Mouse (Mus musculus): Measurements from ENCODE around the gene Tfam.

The Tfam gene

DNA sequence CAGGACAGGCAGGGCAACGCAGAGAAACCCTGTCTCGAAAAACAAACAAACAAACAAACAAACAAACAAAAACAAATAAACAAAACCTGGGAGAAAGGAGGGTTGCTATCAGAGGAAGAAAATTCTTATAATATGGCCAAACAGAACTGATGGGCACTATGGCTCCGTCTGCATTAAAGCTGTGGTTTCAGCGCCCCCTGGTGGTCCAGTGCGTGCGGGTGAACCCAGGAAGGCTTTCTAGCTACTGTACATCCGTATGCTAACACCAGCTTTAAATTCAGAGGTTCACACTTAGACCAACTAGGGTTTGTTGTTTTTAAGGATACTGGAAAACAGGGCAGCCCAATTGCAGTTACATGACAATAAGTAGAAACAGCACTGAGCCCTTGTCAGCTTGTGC is 12.2 kb downstream of the Tfam start:
- in situ Hi-C loops (cut with MboI, MseI): loop anchor here (25.0 kb wide), 1 partner anchor 1864 kb away; the partner anchor contains the start of gene Cdk1

DNA sequence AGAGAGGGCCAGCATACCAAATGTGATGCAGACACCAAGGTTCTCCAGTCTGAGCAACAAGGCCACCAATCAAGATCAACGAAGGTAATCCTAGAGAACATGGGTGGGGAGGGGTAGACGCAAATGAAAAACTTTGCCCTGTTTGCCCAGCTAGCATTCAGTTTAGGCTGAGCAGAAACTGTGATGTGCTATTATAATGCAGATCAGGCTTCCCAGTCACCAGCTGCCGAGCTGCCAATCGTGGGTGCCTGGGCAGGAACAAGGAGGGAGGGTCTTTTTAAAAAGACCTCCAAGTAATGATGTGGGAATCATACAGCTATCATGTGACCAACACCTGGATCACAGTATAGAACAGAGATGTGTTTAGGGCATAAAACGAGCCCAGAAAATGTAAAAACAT is 15.0 kb downstream of the Tfam start:
- in situ Hi-C loops (cut with MboI, MseI): no loop called here

DNA sequence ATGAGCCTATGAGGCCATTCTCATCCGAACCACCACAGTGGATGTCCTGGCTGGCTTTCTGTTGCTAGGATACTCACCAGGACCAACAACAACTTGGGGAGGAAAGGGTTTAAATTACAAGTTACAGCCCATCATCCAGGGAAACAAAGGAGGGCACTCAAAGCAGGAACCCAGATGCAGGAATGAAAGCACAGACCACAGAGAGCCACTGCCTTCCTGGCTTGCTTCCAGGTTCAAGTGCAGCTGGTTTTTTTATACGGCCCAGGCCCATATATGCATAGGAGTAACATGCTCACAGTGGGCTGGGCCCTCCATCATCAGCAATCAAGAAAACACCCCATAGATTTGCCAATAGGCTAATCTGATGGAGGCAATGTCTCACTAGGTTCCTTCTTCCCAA is 15.4 kb downstream of the Tfam start:
- in situ Hi-C loops (cut with MboI, MseI): no loop called here

DNA sequence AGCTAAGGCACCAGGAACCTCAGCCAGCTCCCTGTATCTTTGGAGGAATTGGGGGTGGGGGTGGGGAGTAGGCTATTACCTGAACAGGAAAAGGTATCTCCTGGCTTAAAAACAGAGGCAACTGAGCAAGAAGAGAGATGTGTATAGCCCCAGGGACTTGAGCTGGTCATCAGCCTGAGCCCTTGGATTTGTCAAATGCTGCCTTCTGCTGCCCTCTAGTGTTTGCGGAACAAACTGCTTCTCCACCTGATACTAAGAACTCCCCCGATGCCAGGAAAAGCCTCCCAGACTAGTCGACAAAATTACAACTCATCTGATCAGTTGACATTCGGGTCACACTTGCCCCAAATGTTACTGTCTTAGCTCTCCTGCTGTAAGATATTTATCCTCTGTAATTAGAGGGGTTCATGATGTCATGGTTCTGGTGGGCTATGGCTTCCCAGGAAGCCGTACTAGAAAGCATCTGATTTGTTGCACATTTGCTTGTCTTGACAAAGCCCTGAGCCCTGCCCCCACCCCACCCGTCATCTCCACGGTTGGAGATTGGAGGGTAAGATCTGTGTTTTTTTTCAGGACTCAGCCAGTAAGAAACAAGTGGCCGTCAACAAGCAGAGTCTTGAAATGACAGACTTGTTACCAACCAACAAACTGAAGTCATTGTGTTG is 19.7 kb downstream of the Tfam start:
- in situ Hi-C loops (cut with MboI, MseI): loop anchor here (10.0 kb wide), 1 partner anchor 904 kb away; no protein-coding TSS in a partner anchor

DNA sequence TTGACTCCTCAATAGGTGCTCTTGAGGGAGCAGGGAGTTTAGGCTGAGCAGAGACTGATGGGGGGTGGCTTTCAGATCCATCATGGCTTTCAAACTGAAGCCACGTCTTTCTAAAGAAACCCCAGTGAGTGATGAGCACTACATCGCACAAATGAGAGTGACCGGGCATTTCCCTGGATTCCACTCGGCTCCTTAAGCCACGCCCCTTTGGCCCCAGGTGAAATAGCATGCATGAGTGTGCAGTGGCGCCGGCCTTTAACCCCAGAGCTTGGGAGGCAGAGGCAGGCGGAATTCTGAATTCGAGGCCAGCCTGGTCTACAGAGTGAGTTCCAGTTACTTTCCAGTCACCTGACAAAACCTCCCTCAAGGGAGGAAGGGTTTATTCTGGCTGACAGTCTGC is 22.1 kb downstream of the Tfam start:
- in situ Hi-C loops (cut with MboI, MseI): loop anchor here (10.0 kb wide), 1 partner anchor 901 kb away; no protein-coding TSS in a partner anchor

DNA sequence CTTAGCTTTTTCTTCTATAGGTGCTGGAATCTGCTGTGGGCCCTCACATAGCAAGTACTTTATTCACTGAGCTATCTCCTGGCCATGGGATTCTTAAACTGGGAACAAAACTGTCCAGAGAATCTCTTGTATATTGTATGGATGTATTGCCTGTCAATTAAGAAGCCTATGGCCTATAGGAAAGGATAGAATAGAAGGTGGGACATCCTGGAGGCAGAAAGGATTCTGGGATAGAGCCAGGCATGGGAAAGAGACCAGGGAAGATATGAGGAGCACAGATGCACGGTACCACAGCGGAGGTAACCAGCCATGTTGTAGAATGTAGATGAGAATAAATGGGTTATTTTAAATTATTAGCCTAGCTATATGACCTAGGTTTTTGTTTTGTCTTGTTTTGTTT is 36.6 kb downstream of the Tfam start:
- in situ Hi-C loops (cut with MboI, MseI): no loop called here

DNA sequence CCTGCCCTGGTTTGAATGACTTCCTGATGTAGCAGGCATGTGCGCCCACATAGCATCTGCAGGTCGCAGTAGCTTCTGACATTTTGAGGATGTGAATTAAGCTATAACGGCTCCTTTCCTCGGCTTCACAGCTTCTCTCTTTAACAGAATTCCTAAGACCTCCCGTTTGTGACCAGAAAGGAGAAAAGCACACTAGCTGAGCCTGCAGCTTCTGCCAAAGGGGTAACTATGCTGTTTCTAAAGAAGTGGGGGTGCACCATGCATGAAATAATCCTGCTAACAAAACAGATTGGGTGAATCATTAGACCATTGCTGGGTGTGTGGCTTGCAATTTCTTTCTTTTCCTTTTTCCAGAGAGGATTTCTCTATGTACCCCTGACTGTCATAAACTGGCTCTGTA is 37.1 kb downstream of the Tfam start:
- in situ Hi-C loops (cut with MboI, MseI): no loop called here

DNA sequence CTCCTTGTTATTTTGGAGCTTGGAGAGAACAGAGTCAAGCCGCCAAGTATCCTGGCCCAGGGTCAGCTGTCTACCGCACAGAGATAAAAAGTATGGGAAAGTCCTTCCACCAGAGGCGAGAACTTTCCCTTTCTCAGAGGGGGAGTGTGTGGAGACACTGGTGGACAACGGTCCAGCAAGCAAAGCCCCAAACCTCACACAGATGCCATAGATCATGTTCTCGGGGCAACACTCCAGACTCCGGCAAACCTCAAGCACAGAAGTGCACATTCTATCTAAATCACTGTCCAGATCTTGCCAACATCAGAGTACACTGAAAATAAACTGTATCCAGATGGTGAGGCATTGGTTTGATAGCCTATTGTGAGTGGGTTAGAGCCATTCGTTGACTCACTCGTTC is 39.4 kb downstream of the Tfam start:
- in situ Hi-C loops (cut with MboI, MseI): no loop called here

DNA sequence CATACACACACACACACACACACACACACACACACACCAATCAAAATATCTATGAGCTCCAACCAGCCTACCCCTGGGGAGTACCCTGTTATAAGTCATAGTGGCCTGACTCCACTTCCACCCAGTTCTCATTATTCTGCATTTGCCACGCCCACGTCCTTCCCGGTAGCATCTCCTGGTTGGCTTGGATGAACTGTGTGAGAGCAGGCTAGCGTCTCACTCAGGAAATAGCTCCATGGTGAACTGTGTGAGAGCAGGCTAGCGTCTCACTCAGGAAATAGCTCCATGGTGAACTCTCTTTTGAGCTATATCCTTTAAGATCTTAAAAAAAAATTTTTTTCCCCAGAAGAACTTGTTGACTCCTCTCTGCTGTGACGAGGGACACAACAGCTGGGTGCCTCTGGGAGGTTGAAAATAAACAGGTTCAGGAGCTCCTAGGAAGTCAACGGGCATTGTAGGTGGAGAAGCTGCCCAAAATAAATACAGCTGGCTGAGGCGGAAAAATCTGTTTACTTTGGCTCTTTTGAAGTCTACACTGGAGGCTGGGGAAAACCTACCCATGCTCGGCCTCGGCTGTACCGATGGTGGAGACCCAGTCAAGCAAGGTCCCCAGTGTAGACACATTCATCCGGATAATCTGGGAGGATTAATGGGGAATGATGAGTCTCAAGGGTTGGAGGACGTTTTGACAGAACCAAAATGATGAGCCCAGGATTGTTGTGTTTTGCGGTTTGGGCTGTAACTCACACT is 40.9 kb downstream of the Tfam start:
- in situ Hi-C loops (cut with MboI, MseI): no loop called here

DNA sequence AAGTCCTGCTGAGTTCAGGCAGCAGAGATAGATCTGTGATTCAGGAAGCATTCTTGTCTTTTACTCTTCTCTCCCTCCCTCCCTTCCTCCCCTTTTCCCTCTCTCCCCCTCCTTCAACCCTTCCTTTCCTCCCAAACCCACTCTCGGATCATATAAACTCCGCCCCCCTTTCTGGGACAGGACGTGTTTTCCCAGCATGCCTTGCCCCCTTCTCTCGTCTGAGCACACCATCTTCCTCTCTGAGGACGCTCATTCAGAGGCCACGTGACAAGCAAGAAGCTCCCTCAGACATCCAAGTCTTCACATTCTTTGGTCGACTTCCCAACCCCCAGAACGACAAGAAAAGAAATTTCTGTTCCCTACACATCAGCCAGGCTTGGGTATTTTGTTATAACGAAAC is 42.6 kb downstream of the Tfam start:
- in situ Hi-C loops (cut with MboI, MseI): no loop called here

DNA sequence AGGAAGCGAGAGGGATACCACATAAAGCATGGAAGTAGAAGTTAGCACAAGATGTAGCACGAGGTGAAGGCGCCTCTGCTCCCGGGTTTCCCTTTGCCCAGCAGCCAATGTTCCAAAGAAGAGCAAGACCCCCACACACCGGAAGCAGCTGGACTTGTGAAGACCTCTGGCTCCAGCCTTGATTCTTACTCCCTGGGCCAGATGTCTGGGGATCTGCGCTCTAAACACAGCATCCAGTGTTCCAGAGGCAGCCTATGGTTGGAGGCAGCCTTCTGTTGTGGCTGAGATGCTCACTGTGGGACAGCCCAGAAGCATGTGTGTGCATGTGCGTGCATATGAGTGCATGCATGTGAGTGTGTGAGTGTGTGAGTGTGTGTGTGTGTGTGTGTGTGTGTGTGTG is 43.4 kb downstream of the Tfam start:
- in situ Hi-C loops (cut with MboI, MseI): no loop called here

DNA sequence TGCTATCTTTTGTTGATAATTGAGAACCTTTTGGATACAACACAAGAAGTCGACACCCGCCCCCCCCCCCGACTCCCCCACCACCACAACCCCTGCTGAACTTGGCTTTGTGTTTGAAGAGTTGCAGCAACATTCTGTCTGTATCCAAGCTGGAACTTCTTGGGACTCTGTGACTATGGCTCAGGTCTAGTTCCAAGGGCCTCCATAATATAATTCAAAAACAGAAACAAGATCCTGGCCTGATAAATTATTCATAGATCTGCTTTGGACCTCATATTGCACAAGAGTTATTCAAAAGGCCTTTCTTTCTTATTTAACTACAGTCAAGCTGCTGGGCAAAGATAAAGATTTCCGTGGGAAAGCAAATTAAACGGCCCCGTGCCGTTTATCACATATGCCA is 44.8 kb downstream of the Tfam start:
- in situ Hi-C loops (cut with MboI, MseI): no loop called here

DNA sequence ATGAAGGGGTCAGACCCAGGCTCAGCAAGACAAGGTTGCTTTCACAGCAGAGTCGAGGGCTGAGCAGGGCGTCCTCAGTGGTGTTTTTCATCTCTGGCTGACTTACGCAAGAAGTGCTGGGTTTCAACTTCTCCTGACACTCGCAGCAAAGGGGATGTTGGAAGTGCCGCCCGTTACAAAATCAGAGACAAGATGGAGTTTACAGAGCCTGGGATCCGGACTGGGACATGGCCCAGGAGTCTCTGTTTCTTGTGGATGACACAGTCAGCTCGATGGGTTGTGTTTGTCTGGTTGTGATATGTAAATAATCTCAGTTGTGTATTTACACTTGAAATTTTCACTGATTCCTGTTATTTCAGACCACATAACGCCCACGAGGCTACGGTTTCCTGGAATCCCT is 45.2 kb downstream of the Tfam start:
- in situ Hi-C loops (cut with MboI, MseI): no loop called here

DNA sequence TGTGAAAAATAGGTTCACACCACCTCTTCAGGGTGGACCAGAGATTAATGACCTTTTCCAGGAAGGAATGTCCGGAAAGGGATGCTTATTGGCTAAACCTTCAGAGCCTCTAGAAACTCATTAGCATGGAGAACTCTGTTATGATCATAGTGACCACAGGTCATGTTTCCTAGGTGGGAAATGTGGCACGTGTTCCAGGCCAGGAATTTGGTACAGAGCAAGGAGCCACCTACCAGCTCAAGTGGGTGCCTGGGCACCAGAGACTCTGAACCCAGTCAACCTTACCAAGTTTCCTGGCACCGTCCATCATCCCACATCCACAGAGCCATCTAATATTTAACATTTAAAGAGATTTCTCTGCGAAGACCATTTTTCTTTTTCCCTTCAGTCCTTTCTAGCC is 49.4 kb downstream of the Tfam start:
- in situ Hi-C loops (cut with MboI, MseI): no loop called here

DNA sequence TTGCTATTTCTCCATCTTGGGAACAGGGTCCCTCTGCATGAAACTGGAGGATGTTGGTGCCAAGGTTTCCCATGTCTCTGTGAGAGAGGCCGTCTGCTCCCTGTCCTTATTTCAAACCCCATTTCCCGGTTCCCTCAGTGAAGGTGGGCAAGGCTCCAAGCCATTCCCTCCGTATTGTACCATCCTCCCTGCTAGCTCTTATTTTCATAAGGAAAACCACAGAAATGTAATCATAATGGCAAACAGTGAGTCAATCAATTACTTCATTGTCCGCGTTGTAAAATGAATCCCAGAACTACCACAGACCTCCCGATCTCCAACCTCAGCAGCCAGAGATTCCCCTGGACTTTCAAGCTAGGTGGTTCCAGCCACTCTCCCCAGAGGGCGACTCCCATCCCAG is 53.0 kb downstream of the Tfam start:
- in situ Hi-C loops (cut with MboI, MseI): no loop called here

DNA sequence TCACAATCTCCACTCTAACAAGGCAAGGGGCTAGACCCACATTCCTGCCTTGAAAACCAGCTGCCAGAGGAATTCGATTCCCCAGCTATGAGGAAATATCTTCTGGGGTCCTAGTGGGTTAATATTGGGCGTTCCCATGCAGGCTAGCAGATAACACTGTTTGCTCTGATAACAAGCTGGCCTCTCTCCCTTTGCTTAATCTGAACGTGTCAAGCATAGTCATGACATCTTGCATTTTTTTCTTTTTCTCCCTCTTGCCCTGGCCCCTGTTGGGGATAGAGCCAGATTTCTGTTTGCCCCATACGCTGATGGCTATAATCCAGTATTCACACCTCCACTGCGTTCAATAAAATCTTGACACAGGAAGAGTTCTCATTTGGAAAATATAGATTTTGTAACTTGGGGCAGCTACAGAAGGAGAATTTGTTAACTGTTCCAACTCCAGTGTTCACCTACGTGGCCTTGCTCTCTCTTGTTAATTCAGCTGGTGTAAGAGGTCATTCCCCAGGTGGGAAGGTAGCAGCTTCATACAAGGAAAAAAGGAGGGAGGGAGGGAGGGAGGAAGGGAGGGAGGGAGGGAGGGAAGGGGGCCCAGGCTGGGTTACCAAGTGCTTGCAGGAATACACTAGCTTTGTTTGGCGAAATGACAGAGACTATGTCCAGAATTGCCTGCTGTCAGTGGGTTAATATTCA is 54.6 kb downstream of the Tfam start:
- in situ Hi-C loops (cut with MboI, MseI): no loop called here

DNA sequence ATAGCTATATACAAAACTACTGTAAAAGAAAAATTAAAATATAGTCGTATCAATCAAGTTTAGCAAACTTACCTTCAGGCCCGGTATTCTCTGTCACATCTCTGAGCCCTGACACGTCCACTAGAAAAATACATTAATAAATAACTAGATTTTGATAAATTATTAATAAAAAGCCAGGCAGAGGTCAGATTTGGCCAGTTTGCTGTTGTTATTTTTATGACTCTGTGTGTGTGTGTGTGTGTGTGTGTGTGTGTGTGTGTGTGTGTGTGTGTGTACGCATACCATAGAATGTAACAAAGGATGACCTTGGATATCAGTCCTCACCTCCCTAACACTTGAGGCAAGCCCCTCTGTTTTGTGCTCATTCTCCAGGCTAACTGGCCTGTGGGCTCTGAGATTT is 56.1 kb downstream of the Tfam start:
- in situ Hi-C loops (cut with MboI, MseI): no loop called here

DNA sequence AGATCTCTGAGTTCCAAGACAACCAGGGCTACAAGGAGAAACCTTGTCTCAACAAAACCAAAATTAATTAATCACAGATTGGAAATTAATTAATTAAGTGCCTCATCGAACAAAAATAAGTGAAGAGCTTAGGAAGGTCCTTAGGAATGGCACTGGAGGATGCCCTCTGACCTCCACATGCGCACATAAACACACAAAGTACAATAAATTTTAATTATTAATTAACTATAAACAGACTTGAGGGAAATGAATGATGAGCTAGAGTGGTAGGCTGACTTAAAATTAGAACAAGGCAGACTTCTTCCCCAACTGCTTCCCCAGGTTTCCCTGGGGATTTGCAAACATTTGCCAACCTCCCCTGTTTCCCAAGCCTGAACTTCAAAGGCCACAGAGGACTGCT is 57.0 kb downstream of the Tfam start:
- in situ Hi-C loops (cut with MboI, MseI): no loop called here

DNA sequence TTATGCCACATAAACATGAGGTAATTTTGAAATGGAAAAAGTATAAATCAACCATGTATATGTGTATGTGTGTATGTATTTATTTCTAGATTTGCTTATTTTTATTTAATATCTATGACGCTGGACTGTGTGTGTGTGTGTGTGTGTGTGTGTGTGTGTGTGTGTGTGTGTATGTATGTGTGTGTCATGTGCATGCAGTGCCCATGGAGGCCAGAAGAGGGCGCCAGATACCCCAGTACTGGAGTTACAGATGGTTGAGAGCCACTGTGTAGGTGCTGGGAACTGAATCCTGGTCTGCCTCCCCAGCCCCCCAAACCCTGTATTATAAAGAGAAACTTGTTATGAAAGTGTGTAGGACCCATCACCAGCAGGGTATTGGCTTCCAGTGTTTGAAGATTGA is 58.0 kb downstream of the Tfam start:
- in situ Hi-C loops (cut with MboI, MseI): no loop called here

DNA sequence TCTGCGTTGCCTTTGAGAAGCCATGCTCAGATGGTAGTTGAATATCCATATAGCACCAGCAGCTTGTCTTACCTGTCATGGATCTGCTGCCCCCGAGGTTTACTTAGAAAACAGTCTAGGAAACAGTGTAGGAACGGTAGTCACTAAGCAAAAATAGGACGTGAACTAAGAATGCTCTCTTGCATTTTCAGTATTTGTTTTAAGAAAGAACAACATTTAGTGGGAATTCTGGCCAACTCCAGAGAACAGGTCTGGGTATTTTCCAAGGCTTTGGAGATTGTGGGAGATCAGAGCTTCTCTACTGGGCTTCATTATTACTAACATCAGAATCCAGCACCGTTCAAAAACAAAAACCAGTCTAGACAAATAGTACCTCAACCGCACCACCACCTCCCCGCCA is 60.9 kb downstream of the Tfam start:
- in situ Hi-C loops (cut with MboI, MseI): no loop called here

DNA sequence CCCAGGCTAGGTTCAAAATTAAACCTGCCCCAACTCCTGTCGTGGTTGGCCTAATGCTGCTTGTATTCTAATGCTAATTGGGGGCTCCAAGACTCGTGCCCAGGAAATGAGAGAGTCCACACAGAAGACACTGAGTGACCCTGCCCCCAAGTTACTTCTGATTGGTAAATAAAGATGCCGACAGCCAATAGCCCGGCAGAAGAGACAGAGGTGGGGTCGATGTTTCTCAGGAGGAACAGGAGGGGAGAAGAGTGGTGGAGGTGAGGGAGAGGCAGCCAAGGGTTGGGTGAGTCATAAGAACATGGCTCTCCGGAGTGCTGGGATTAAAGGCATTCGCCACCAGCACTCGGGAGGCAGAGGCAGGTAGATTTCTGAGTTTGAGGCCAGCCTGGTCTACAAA is 61.7 kb downstream of the Tfam start:
- in situ Hi-C loops (cut with MboI, MseI): no loop called here
